Mouse (Mus musculus): ENCODE measurements around the gene Timm13. TPM values are rescaled to one million over a fixed set of nuclear protein-coding genes. Genes with fewer than 3 reads are reported as not detected.

The Timm13 gene
- polyA plus RNA-seq, 1 experiment: 135 TPM

DNA sequence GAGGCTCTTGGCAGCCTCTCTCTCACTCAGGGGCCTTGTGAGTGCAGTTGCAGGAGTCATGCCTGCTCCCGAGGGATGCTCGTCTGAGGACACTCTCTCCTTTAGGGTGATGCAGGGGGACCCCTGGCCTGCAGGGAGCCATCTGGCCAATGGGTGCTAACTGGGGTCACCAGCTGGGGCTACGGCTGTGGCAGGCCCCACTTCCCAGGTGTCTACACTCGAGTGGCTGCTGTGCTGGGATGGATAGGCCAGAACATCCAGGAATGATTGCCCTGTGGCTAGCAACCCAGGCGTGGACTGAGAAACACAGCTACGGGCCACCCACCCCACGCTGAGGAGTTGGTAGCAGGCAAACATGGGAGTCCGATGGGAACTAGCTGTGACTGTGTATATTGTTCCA lies 1.7 kb downstream of the Timm13 start:
- no peak overlapping the region for H3K27ac ChIP-seq (ENCODE audit: insufficient read depth, low read length)
- H3K36me3 ChIP-seq (ENCODE audit: control insufficient read depth, insufficient read depth, low read length, poor library complexity, severe bottlenecking): no peaks in the 10 kb centered on the region
- H3K4me3 ChIP-seq (ENCODE audit: low read depth, low read length): no peak overlapping the region
- H3K9ac ChIP-seq (ENCODE audit: low read depth, poor library complexity, severe bottlenecking): no peak overlapping the region
- H3K4me1 ChIP-seq (ENCODE audit: control insufficient read depth, insufficient read depth, low read length): peaks cover 2% of the 10 kb centered on the region
- H3K27me3 ChIP-seq (ENCODE audit: control insufficient read depth, insufficient read depth, low read length, poor library complexity, severe bottlenecking): no peaks in the 10 kb centered on the region
- no peaks in the 10 kb centered on the region for H3K9me3 ChIP-seq (replicated peaks; ENCODE audit: control insufficient read depth, insufficient read depth, low read length, poor library complexity, severe bottlenecking)
- TF ChIP-seq EP300 (IDR thresholded peaks at IDR 0.05; ENCODE audit: insufficient read depth, low read depth, low read length) (no peak), CTCF (IDR thresholded peaks at IDR 0.05; ENCODE audit: low read depth, low read length) (no peak), POLR2A (IDR thresholded peaks at IDR 0.05; ENCODE audit: insufficient read depth, low read length) (no peak)

DNA sequence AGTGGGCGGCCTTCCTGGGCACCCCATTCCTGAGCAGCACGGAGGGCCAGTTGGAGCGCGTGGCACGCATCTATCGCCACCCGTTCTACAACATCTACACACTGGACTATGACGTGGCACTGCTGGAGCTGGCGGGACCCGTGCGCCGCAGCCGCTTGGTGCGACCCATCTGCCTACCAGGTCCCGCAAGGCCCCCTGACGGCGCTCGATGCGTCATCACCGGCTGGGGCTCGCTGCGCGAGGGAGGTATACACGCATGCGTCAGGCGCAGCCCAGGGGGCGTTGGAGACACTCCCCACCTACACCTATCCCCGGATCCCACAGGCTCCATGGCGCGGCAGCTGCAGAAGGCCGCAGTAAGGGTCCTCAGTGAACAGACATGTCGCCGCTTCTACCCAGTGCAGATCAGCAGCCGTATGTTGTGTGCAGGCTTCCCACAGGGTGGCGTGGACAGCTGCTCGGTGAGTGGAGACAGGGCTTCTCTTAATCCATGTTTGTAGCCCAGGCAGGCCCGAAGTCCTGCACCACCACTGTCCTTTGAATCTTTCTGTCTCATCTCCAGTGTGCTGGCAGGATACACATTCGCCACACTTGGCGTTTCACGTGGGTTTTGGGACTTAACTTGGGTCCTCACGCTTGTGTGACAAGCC lies 2.8 kb downstream of the Timm13 start:
- Histone ChIP-seq H3K36me3 (ENCODE audit: control insufficient read depth, insufficient read depth, low read length, poor library complexity, severe bottlenecking) (no peaks in the 10 kb centered on the region), H3K4me3 (ENCODE audit: low read depth, low read length) (peak overlapping the region; percentile 47), H3K27me3 (ENCODE audit: control insufficient read depth, insufficient read depth, low read length, poor library complexity, severe bottlenecking) (no peaks in the 10 kb centered on the region), H3K9ac (ENCODE audit: low read depth, poor library complexity, severe bottlenecking) (peak overlapping the region; percentile 4; the same call in 1 of the 2 replicates), H3K27ac (ENCODE audit: insufficient read depth, low read length) (no peak overlapping the region), H3K4me1 (ENCODE audit: control insufficient read depth, insufficient read depth, low read length) (peaks cover 2% of the 10 kb centered on the region), H3K9me3 (replicated peaks; ENCODE audit: control insufficient read depth, insufficient read depth, low read length, poor library complexity, severe bottlenecking) (no peaks in the 10 kb centered on the region)
- TF ChIP-seq EP300 (IDR thresholded peaks at IDR 0.05; ENCODE audit: insufficient read depth, low read depth, low read length) (no peak), CTCF (IDR thresholded peaks at IDR 0.05; ENCODE audit: low read depth, low read length) (no peak), POLR2A (IDR thresholded peaks at IDR 0.05; ENCODE audit: insufficient read depth, low read length) (no peak)

DNA sequence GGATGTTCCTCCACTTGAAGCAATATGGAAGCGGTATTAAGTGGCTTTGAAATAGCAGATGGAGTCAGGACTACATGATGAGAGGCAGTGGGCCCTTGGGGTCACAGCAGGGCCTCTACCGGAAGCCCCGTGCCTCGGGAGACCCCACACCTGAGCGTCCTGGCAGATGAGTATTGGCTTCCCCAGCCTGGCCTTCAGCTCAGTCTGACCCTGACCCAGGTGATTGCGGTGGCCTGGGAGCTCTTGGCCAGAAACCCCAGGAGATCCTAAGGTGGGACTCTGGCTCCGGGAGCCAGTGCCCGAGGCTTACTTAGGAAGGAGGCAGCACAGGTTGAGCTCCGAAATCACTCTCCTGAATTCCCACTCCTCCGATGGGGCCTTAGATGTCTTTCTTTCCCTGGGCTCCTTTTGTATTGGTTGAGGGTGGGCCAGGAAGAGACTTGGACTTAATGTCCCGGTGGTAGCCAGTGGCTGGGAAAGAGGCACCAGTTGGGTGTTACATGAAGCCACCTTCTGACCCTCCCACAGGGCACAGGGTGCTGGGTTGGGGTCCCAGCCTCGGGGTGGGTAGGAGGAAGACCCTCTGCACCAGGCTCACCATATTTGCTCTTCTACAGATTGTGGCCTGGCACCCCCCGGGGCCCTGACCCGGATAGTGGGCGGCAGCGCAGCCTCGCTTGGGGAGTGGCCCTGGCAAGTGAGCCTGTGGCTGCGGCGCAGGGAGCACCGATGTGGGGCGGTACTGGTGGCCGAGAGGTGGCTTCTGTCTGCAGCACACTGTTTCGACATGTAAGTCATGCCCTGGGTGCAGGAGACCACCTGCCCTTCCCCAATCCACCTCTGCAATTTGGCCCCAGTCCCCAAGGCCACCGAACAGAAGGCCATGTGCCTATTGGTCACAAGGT lies 3.9 kb downstream of the Timm13 start:
- H3K4me1 ChIP-seq (ENCODE audit: control insufficient read depth, insufficient read depth, low read length): peaks cover 2% of the 10 kb centered on the region
- H3K4me3 ChIP-seq (ENCODE audit: low read depth, low read length): peak overlapping the region; percentile 3; the same call in 1 of the 2 replicates
- no peak overlapping the region for H3K27ac ChIP-seq (ENCODE audit: insufficient read depth, low read length)
- H3K9ac ChIP-seq (ENCODE audit: low read depth, poor library complexity, severe bottlenecking): no peak overlapping the region
- no peaks in the 10 kb centered on the region for H3K9me3 ChIP-seq (replicated peaks; ENCODE audit: control insufficient read depth, insufficient read depth, low read length, poor library complexity, severe bottlenecking)
- H3K27me3 ChIP-seq (ENCODE audit: control insufficient read depth, insufficient read depth, low read length, poor library complexity, severe bottlenecking): no peaks in the 10 kb centered on the region
- TF ChIP-seq POLR2A (IDR thresholded peaks at IDR 0.05; ENCODE audit: insufficient read depth, low read length) (no peak), EP300 (IDR thresholded peaks at IDR 0.05; ENCODE audit: insufficient read depth, low read depth, low read length) (no peak), CTCF (IDR thresholded peaks at IDR 0.05; ENCODE audit: low read depth, low read length) (no peak)
- H3K36me3 ChIP-seq (ENCODE audit: control insufficient read depth, insufficient read depth, low read length, poor library complexity, severe bottlenecking): no peaks in the 10 kb centered on the region

DNA sequence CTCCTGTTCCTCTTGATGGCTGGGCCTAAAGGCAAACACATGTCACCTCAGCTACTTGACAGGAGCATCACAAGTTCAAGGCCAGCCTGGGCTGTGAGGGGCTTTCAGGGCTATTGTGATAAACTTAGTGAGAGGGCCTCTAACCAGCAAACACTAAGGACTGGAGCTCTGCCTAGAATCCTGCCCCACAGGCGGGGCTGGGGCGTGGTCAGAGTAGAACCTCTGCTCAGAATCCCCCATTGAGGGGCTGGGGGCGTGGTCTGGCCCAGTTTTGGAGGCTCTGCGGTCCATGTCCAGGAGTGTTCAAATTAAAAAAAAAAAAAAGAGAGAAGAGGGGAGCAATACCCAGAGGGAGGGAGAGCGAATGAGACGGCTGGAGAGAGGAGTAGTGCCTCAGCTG lies 5.1 kb downstream of the Timm13 start:
- H3K4me1 ChIP-seq (ENCODE audit: control insufficient read depth, insufficient read depth, low read length): peaks cover 2% of the 10 kb centered on the region
- H3K27ac ChIP-seq (ENCODE audit: insufficient read depth, low read length): no peak overlapping the region
- no peak overlapping the region for H3K4me3 ChIP-seq (ENCODE audit: low read depth, low read length)
- no peaks in the 10 kb centered on the region for H3K36me3 ChIP-seq (ENCODE audit: control insufficient read depth, insufficient read depth, low read length, poor library complexity, severe bottlenecking)
- no peaks in the 10 kb centered on the region for H3K27me3 ChIP-seq (ENCODE audit: control insufficient read depth, insufficient read depth, low read length, poor library complexity, severe bottlenecking)
- no peaks in the 10 kb centered on the region for H3K9me3 ChIP-seq (replicated peaks; ENCODE audit: control insufficient read depth, insufficient read depth, low read length, poor library complexity, severe bottlenecking)
- TF ChIP-seq POLR2A (IDR thresholded peaks at IDR 0.05; ENCODE audit: insufficient read depth, low read length) (no peak), CTCF (IDR thresholded peaks at IDR 0.05; ENCODE audit: low read depth, low read length) (no peak), EP300 (IDR thresholded peaks at IDR 0.05; ENCODE audit: insufficient read depth, low read depth, low read length) (no peak)
- H3K9ac ChIP-seq (ENCODE audit: low read depth, poor library complexity, severe bottlenecking): no peak overlapping the region

DNA sequence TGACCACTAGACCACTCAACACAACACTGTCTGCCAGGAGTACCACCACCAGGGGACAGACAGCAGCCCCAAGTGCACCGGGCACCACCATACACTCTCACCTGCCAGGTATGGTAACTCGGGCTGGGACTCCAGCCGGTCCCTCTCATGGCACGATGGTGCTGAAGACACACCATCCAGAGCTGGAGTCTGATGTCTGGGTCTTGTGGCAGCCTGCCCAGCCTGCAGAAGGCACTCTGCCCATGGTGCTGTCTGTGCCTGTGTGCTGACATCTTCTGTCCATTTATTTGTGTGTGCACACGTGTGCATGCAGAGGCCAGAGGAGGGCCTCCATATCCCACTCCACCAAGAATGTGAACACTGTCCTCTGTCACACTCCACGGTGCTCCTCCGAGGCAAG lies 5.7 kb downstream of the Timm13 start:
- TF ChIP-seq CTCF (IDR thresholded peaks at IDR 0.05; ENCODE audit: low read depth, low read length) (no peak), POLR2A (IDR thresholded peaks at IDR 0.05; ENCODE audit: insufficient read depth, low read length) (no peak), EP300 (IDR thresholded peaks at IDR 0.05; ENCODE audit: insufficient read depth, low read depth, low read length) (no peak)
- no peaks in the 10 kb centered on the region for H3K36me3 ChIP-seq (ENCODE audit: control insufficient read depth, insufficient read depth, low read length, poor library complexity, severe bottlenecking)
- no peaks in the 10 kb centered on the region for H3K27me3 ChIP-seq (ENCODE audit: control insufficient read depth, insufficient read depth, low read length, poor library complexity, severe bottlenecking)
- peaks cover 2% of the 10 kb centered on the region for H3K4me1 ChIP-seq (ENCODE audit: control insufficient read depth, insufficient read depth, low read length)
- H3K9me3 ChIP-seq (replicated peaks; ENCODE audit: control insufficient read depth, insufficient read depth, low read length, poor library complexity, severe bottlenecking): no peaks in the 10 kb centered on the region
- H3K27ac ChIP-seq (ENCODE audit: insufficient read depth, low read length): no peak overlapping the region
- H3K9ac ChIP-seq (ENCODE audit: low read depth, poor library complexity, severe bottlenecking): no peak overlapping the region
- no peak overlapping the region for H3K4me3 ChIP-seq (ENCODE audit: low read depth, low read length)

DNA sequence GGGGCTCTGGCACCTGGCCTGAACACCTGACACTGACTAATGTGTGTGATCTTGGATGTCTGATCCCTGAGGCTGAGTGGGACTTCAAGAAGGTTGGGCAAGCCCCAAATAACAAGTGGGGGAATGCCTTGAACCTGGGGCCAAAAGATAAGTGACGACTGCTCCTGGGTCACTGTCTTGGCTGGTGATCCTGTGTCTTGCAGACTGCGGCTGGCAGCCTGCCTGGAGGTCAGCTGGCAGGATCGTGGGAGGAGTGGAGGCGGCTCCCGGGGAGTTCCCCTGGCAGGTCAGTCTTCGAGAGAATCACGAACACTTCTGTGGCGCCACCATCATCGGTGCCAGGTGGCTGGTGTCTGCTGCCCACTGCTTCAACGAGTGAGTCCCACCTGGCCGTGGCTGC lies 13.6 kb downstream of the Timm13 start:
- no peaks in the 10 kb centered on the region for H3K9me3 ChIP-seq (replicated peaks; ENCODE audit: control insufficient read depth, insufficient read depth, low read length, poor library complexity, severe bottlenecking)
- H3K27ac ChIP-seq (ENCODE audit: insufficient read depth, low read length): no peak overlapping the region
- no peaks in the 10 kb centered on the region for H3K27me3 ChIP-seq (ENCODE audit: control insufficient read depth, insufficient read depth, low read length, poor library complexity, severe bottlenecking)
- H3K9ac ChIP-seq (ENCODE audit: low read depth, poor library complexity, severe bottlenecking): no peak overlapping the region
- no peaks in the 10 kb centered on the region for H3K36me3 ChIP-seq (ENCODE audit: control insufficient read depth, insufficient read depth, low read length, poor library complexity, severe bottlenecking)
- H3K4me1 ChIP-seq (ENCODE audit: control insufficient read depth, insufficient read depth, low read length): no peaks in the 10 kb centered on the region
- TF ChIP-seq POLR2A (IDR thresholded peaks at IDR 0.05; ENCODE audit: insufficient read depth, low read length): no peak
- TF ChIP-seq EP300 (IDR thresholded peaks at IDR 0.05; ENCODE audit: insufficient read depth, low read depth, low read length): no peak
- no peak for TF ChIP-seq CTCF (IDR thresholded peaks at IDR 0.05; ENCODE audit: low read depth, low read length)
- H3K4me3 ChIP-seq (ENCODE audit: low read depth, low read length): no peak overlapping the region

Measured in ES-Bruce4 (cell line).